8 mouse cellular contexts compared by ENCODE assay signal in the genomic region with DNA sequence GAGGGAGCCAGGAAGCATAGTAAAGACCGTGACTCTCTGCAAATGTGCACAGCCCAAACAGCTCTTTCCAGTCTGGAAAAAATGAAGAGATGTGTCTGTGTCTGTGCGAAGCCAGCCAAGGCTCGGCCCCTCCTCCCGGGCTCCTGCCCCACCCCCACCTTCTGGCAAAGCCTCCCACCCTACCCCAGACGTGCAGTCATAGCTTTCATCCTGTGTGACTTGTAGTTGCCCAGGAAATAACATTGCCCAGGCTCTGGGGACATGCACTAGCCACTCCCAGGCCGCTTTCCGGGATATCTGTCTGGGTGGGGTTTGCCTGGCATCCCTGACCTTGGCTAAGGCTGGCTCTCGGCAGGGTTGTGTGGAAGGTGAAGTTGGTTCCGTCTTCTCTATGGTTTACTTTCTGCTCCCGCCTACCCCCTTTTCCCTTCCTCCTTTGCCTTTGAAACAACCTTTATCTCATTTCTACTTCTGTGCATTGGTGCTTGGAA. TPM values are rescaled to one million over a fixed set of nuclear protein-coding genes. Genes with fewer than 3 reads are reported as not detected.
A peak's percentile ranks its signal among the peaks of the same experiment; 100 is the strongest.
DNase-seq lines count a peak whose midpoint lies in the region; ATAC-seq and TF ChIP-seq lines count a peak whose summit lies in the region.

No protein-coding gene starts in this region.

- H3K27me3 ChIP-seq in forebrain, embryonic 15.5 days, result no peaks in the 10 kb centered on the region
- no peaks in the 10 kb centered on the region for H3K27me3 ChIP-seq in intestine, embryonic 15.5 days (replicated peaks)

- no peak for DNase-seq in layer of hippocampus, adult 2 months (ENCODE audit: low spot score in 2 of 2)
- no peak for DNase-seq in layer of hippocampus, adult 9-10 months (ENCODE audit: low spot score)
- no peak for DNase-seq in ovary, postnatal 14 days (ENCODE audit: low spot score)
- no peak for DNase-seq in cerebellum, adult 8-10 months

- H3K9me3 ChIP-seq in forebrain, embryonic 15.5 days, result no peaks in the 10 kb centered on the region
- H3K9me3 ChIP-seq in intestine, embryonic 15.5 days, result no peaks in the 10 kb centered on the region

- no peak overlapping the region for H3K9ac ChIP-seq in forebrain, embryonic 15.5 days (replicated peaks)
- H3K9ac ChIP-seq in intestine, embryonic 15.5 days, result peak overlapping the region; percentile 32; the same call in 1 of the 2 replicates

- peaks cover 24% of the 10 kb centered on the region for H3K4me1 ChIP-seq in forebrain, embryonic 15.5 days
- H3K4me1 ChIP-seq in intestine, embryonic 15.5 days (replicated peaks), result peaks cover 9% of the 10 kb centered on the region

- H3K4me2 ChIP-seq in forebrain, embryonic 15.5 days (replicated peaks), result 0 out of 2 replicates have a peak overlapping the region, but pooled peaks have one; percentile 16
- peak overlapping the region; percentile 43 for H3K4me2 ChIP-seq in intestine, embryonic 15.5 days (replicated peaks)

- peak; percentile 84 for ATAC-seq in forebrain, embryonic 15.5 days (replicated peaks)
- peak; percentile 76 for ATAC-seq in intestine, embryonic 15.5 days
- ATAC-seq in megakaryocyte, adult 5-6 weeks (ENCODE audit: poor library complexity, severe bottlenecking), result peak; percentile 78
- ATAC-seq in activated CD4-positive, CD25-positive, alpha-beta regulatory T cell, adult 4 months, result no peak

- peak overlapping the region; percentile 64; the same call in 1 of the 2 replicates for H3K27ac ChIP-seq in layer of hippocampus, adult 2 months
- H3K27ac ChIP-seq in forebrain, embryonic 15.5 days (replicated peaks), result peak overlapping the region; percentile 81
- H3K27ac ChIP-seq in intestine, embryonic 15.5 days, result peak overlapping the region; percentile 56

- no peaks in the 10 kb centered on the region for H3K36me3 ChIP-seq in forebrain, embryonic 15.5 days
- H3K36me3 ChIP-seq in intestine, embryonic 15.5 days, result no peaks in the 10 kb centered on the region

- TF ChIP-seq CTCF in layer of hippocampus, adult 2 months (conservative IDR thresholded peaks at IDR 0.05), result no peak

- no peak overlapping the region for H3K4me3 ChIP-seq in layer of hippocampus, adult 2 months
- no peak overlapping the region for H3K4me3 ChIP-seq in forebrain, embryonic 15.5 days
- no peak overlapping the region for H3K4me3 ChIP-seq in intestine, embryonic 15.5 days (replicated peaks)

- WGBS in forebrain, embryonic 15.5 days, result 16% methylated on average over 10 of the region's 10 CpGs
- WGBS in intestine, embryonic 15.5 days, result 7% methylated on average over 10 of the region's 10 CpGs

RNA-seq across cellular contexts. Expression of a gene that starts 26.6 kb away (rescaled TPM):
- 100 to 1,000 TPM; 254 to 256 TPM for total RNA-seq in layer of hippocampus, adult 2 months (2021)
- 91.0 and 102 TPM in 2 replicates for polyA plus RNA-seq in forebrain, embryonic 15.5 days (2015; fragmentation: Nextera tagmentation; extraction: Ambion mirVana)
- 154 and 226 TPM in 2 replicates for polyA plus RNA-seq in intestine, embryonic 15.5 days (2015; fragmentation: Nextera tagmentation; extraction: Ambion mirVana)
- 91.1 and 104 TPM in 2 replicates for total RNA-seq in megakaryocyte, adult 5-6 weeks (2015)
- 39.0 and 45.6 TPM in 2 replicates for total RNA-seq in megakaryocyte, adult 5-6 weeks (2017)
- 100 to 1,000 TPM; 117 to 118 TPM for polyA plus RNA-seq in activated CD4-positive, CD25-positive, alpha-beta regulatory T cell, adult 4 months (2017; shearing (Covaris generic))

RNA-seq across cellular contexts. Expression of a gene that starts 37.5 kb away (rescaled TPM):
- total RNA-seq in layer of hippocampus, adult 2 months (2021), result 1 to 10 TPM; 1.7 to 2.4 TPM
- polyA plus RNA-seq in forebrain, embryonic 15.5 days (2015; fragmentation: Nextera tagmentation; extraction: Ambion mirVana), result 0.19 and 1.1 TPM in 2 replicates
- polyA plus RNA-seq in intestine, embryonic 15.5 days (2015; fragmentation: Nextera tagmentation; extraction: Ambion mirVana), result 0.15 and 0.23 TPM in 2 replicates
- not detected in 2 replicates for total RNA-seq in megakaryocyte, adult 5-6 weeks (2015)
- not detected in 2 replicates for total RNA-seq in megakaryocyte, adult 5-6 weeks (2017)
- polyA plus RNA-seq in activated CD4-positive, CD25-positive, alpha-beta regulatory T cell, adult 4 months (2017; shearing (Covaris generic)), result not detected
